Mouse (Mus musculus) layer of hippocampus, postnatal 25 days (tissue): ENCODE data around the gene Mctp2. TPM values are rescaled to one million over a fixed set of nuclear protein-coding genes. Genes with fewer than 3 reads are reported as not detected.

Experiments used
- DNase-seq, 2 experiments: peaks; one replicate each; pipeline ENCODE4 v3.0.0; 2022; ENCODE audit warnings: mixed read lengths in 2 of 2, low spot score in 1 of 2; ENCODE audit errors: extremely low spot score in 1 of 2
- total RNA-seq, 2 experiments: library from RNA; stranded (reverse); gene quantifications; 2 replicates each; pipeline ENCODE4 v1.2.3; 2021

The Mctp2 gene
- total RNA-seq, 2 experiments from 2014 or later, result 1.2 to 1.4 TPM

DNA sequence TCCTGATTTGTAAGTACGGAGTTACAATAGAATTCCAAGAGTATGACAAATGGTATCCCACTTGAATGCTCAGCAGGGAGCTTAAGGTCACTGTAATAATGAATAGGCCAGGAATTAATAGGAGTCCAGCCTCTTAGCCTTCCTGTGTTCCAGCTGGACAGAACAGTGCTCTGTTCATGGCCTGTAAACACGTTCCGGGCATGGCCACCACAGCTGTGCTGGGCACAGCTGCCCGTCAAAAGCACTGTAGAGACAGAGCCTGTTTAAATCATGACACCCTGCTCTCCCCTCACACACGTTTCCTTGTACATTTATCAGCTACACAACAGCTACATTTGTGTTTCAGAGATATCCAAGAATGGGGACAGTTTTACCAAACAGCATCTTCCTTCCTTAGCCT lies 205.7 kb downstream of the Mctp2 start:
- no peak for DNase-seq

DNA sequence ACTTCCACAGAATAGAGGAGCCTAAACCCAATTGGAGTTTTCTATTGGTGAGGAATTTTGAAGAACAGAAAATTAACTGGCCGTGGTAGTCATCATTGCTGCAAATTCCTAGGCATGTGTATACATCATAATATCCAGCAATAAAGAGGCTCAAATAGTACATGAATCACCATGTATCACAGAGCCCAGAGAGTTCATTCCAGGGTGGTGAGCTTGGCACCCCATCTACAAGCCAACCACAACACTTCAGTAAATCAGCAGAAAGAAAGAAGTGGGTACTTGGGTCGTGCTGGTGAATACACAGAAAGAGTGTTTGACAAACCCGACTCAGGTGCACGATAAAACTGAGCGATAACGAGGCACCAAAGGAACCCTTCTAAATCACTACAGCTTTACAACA lies 207.8 kb downstream of the Mctp2 start:
- DNase-seq, result no peak

DNA sequence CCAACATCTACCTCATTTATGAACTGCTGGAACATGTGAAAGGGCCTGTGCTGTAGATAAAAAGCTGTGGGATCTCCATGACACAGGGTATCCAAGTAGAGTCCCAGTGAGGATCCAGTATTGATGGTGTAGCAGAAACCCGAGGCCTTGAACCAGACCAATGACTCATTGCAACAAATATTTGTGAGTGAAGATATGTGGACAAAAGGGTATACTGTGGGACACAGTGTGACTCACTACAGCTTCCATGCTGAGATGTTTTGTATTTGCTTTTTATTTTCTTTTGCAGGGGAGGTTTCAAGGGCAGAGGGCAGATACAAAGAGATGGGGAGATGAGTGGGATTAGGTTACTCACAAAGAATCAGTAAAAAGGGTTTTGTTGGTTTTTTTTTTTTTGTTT lies 209.4 kb downstream of the Mctp2 start:
- no peak for DNase-seq

- no peak for DNase-seq
These were observed 210.0 kb downstream of the Mctp2 start for GRCm38 (mm10) chr7:72096433-72096832.

GRCm38 (mm10) chr7:72089463-72090175 lies 216.8 kb downstream of the Mctp2 start:
- no peak for DNase-seq

DNA sequence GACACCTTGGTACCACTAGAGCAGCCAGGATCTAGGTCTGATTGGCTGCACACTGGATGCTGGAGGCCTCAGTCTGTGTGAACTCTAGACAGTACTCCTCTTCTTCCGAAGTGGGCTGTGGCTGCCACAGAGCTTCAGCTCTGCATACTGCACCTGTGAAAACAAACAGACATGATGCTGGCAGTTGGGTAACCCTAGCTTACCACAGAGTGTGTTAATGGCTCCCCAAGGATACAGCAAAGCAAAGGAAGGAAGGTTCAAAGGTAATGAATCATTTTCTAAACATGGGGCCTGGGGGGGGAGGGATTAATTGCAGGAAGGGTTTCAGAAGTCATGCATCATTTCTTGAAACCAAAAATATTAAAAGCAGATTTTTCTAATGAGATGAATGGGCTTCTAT lies 225.7 kb downstream of the Mctp2 start:
- DNase-seq, result no peak

DNA sequence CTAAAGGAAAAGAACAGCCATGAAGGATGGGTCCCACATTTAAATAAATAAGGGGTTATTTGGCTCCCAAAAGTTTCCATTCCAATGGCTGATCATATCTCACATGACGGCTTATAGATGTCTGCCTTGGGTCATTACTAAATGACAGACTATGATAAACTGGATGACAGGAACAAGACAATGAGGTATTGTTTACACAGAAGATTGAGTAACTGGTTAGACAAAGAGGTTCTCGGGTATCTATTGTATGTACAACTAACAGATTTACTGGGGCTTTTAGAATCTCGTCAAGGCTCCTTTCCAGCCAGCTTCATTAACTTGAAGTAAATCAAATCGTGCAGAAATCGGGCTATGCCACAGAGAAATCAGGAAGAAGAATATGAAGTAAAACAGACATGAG lies 227.5 kb downstream of the Mctp2 start:
- no peak for DNase-seq

DNA sequence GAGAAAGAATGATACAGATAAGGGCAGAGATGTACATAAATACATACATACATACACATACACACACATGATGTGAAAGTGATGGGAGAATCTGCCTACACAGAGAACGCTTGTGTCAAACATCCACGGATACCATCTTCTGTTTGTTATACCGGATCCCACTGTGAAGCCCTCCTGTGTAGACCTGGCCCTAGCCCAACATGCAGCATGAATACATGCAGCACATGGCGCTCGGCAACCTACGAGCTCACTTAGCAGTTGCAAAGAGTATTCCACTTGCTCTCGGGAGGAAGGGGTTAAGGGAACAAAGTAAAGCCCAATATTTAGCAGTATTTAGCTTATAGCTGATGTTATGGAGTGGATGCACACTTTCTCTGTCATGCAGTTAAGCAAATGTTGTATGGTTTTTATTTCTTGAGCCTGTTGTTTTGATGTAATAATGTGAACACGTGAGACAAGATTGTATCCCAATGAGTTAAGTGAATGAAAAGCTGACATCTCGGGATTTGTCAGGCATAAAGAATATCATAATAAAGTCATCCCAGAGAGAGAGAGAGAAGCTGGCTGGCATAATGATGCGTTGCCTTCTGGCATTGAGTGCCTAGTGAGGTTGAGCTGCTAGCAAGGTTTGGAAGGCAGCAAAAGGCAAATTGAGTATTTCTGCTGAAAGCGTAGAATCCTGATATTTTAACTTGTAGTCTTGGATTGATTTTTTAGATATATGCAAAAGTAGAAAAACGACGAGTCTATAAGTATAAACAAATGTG lies 234.8 kb downstream of the Mctp2 start:
- DNase-seq, result no peak

GRCm38 (mm10) chr7:72068454-72068853 lies 238.0 kb downstream of the Mctp2 start:
- no peak for DNase-seq

DNA sequence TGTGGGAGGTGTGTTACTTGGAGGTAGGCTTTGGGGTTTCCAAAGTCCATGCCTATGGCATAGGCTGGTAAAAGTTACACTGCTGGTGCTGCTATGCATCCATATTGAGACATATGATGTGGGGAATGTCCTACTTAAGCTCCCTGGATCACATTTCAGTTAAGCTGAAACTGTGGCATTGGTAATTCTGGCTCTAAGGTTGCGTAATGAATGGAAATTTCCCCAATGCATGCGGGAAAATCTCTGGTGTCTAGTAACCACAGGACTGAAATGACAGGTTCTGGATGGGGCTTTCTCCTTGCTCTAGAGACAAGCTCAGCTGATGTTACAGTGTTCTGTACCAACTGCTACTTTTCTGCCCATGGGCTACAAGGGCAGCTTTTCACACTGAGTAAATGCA lies 240.1 kb downstream of the Mctp2 start:
- no peak for DNase-seq

DNA sequence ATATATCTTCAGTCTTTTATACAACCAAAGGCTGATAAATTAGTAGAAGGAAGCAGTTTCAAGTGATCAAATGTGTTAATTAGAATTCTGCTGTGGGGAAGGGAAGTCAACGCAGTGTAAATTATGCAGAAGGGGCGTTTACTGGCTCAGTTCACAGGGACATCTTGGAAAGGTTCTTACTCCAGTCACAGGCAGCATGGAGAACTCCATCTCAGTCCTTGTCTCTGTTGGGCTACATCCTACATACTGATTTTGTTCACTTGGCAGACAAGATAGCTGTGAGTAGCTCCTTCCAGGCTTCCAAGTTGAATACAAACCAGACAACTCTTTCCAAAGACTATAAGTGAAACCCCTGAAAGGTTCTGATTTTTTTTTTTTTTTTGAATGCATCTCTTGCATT lies 254.6 kb downstream of the Mctp2 start:
- DNase-seq, result no peak

GRCm38 (mm10) chr7:72047588-72048585 lies 258.5 kb downstream of the Mctp2 start:
- peak in 1 of 2 experiments; percentile 4 for DNase-seq
